Comparison of ENCODE assay signal across 8 mouse cellular contexts in the genomic region with DNA sequence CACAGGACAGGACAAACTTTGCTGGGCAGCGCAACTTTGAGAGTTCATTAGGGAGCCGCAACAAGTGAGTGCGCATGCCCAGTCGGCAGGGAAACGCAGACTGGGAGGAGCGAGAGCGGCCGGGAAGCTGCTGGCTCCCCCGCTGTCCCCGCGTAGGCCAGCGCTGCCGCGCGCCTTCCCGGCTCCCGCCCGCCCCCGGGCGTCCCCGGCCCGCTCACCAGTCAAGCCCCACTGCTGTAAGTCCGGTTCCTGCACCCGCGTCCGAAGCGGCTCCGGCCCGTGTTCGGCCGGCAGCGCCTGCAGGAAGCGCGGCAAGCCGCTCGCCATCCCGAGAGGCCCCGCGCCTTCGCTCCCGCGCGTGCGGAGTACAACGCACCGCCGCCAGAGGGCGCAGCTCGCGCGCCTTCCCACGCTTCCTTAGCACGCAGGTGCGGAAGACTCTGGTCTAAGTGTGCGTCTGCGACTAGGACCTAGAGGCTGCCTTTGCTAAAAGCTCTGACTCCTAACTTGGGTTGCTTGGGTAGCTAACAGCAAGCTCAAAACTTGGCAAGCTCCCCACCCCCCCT. TPM values are rescaled to one million over a fixed set of nuclear protein-coding genes. Genes with fewer than 3 reads are reported as not detected.
DNase-seq lines count a peak whose midpoint lies in the region; ATAC-seq and TF ChIP-seq lines count a peak whose summit lies in the region.

A gene (minus strand): TSS at position 359 of the 566 bp plus-strand sequence.

- ATAC-seq in frontal cortex, adult (ENCODE audit: low TSS enrichment): peak; percentile 99
- ATAC-seq in lung, embryonic 16.5 days (ENCODE audit: low read depth): peak; percentile 97

- TF ChIP-seq CTCF in thymus, adult 2 months (IDR thresholded peaks at IDR 0.05; ENCODE audit: borderline replicate concordance, control insufficient read depth, extremely low read depth, insufficient read depth, low read length, poor library complexity): peak; percentile 100

- H3K27ac ChIP-seq in hindbrain, embryonic 10.5 days: peak within 1 kb of the TSS; percentile 99
- peak within 1 kb of the TSS; percentile 93 for H3K27ac ChIP-seq in lung, embryonic 16.5 days (ENCODE audit: low read length)
- peak within 1 kb of the TSS; percentile 44 for H3K27ac ChIP-seq in thymus, adult 2 months (ENCODE audit: control insufficient read depth, insufficient read depth, low read length)

- H3K9me3 ChIP-seq in hindbrain, embryonic 10.5 days: no peaks in the 10 kb centered on the region
- no peaks in the 10 kb centered on the region for H3K9me3 ChIP-seq in lung, embryonic 16.5 days (ENCODE audit: control insufficient read depth, low read length)

- peak within 1 kb of the TSS; percentile 80 for H3K4me3 ChIP-seq in hindbrain, embryonic 10.5 days
- H3K4me3 ChIP-seq in lung, embryonic 16.5 days (ENCODE audit: low read length): peak within 1 kb of the TSS; percentile 85
- H3K4me3 ChIP-seq in thymus, adult 2 months (ENCODE audit: control insufficient read depth, insufficient read depth, low read length): peak within 1 kb of the TSS; percentile 70

- H3K36me3 ChIP-seq in hindbrain, embryonic 10.5 days: no peaks in the 10 kb centered on the region
- H3K36me3 ChIP-seq in lung, embryonic 16.5 days (ENCODE audit: control insufficient read depth, insufficient read depth, low read length): no peaks in the 10 kb centered on the region
- no peaks in the 10 kb centered on the region for H3K36me3 ChIP-seq in thymus, adult 2 months (ENCODE audit: control insufficient read depth, insufficient read depth, low read length)

- H3K9ac ChIP-seq in lung, embryonic 16.5 days (ENCODE audit: low read length): peak within 1 kb of the TSS; percentile 95

- WGBS in hindbrain, embryonic 10.5 days: 1% methylated on average over 56 of the region's 56 CpGs
- 0% methylated on average over 39 of the region's 56 CpGs for WGBS in lung, embryonic 16.5 days
- under 1% methylated on average over 56 of the region's 56 CpGs for WGBS in thymus, adult 2 months

- H3K4me1 ChIP-seq in hindbrain, embryonic 10.5 days (replicated peaks): peaks cover 17% of the 10 kb centered on the region
- H3K4me1 ChIP-seq in lung, embryonic 16.5 days (replicated peaks; ENCODE audit: control insufficient read depth, insufficient read depth, low read length): peaks cover 8% of the 10 kb centered on the region; the same call in 1 of the 2 replicates
- H3K4me1 ChIP-seq in thymus, adult 2 months (replicated peaks; ENCODE audit: control insufficient read depth, insufficient read depth, low read length): no peaks in the 10 kb centered on the region

- TF ChIP-seq POLR2A in thymus, adult 2 months (IDR thresholded peaks at IDR 0.05; ENCODE audit: control insufficient read depth, extremely low read depth, insufficient read depth, low read length, poor library complexity): peak; percentile 61

- peak within 1 kb of the TSS; percentile 97 for H3K4me2 ChIP-seq in lung, embryonic 16.5 days (ENCODE audit: low read depth, low read length)

- DNase-seq in Muller cell, postnatal 12 days (ENCODE audit: inconsistent ontology term): peak; percentile 93
- peak; percentile 90 for DNase-seq in cerebellum, adult 9-10 months
- peak; percentile 94 for DNase-seq in hindbrain, embryonic 10.5 days (ENCODE audit: low spot score)
- DNase-seq in layer of hippocampus, adult 9-11 months: peak; percentile 85
- peak; percentile 78 for DNase-seq in ovary, adult 18-20 months (ENCODE audit: low spot score)
- peak; percentile 92 for DNase-seq in thymus, adult 2 months

- no peaks in the 10 kb centered on the region for H3K27me3 ChIP-seq in hindbrain, embryonic 10.5 days (ENCODE audit: insufficient read depth, poor library complexity, severe bottlenecking)
- H3K27me3 ChIP-seq in lung, embryonic 16.5 days (ENCODE audit: control insufficient read depth, insufficient read depth, low read depth, low read length): no peaks in the 10 kb centered on the region
- no peaks in the 10 kb centered on the region for H3K27me3 ChIP-seq in thymus, adult 2 months (ENCODE audit: control insufficient read depth, insufficient read depth, low read length)

RNA-seq across cellular contexts. Expression of the gene that starts here (rescaled TPM):
- polyA plus RNA-seq in hindbrain, embryonic 10.5 days (2016; fragmentation: Nextera tagmentation; extraction: Ambion mirVana): 17.5 and 21.5 TPM in 2 replicates
- 16.5 and 17.9 TPM in 2 replicates for polyA plus RNA-seq in lung, embryonic 16.5 days (2015; fragmentation: Nextera tagmentation; extraction: Ambion mirVana)
- polyA plus RNA-seq in thymus, adult 2 months (2012; rRNA removed): 11.5 and 11.9 TPM in 2 replicates

Comparison
In these comparisons a context has a peak if more than half of its experiments do, and no peak if none do; other contexts are left out.
1. Peak in every context shown above with its lines: DNase-seq, ATAC-seq, H3K4me3 ChIP-seq and H3K27ac ChIP-seq.
2. H3K27ac ChIP-seq: peak in every context shown above with its lines; median percentile 99 in hindbrain, embryonic 10.5 days; 93 in lung, embryonic 16.5 days; 44 in thymus, adult 2 months.